In genomic region chr3:55309961-55310360, GRCm38 (mm10) we compare ENCODE assay signal across 10 mouse cellular contexts.
"Had no signal": no experiment of that assay in that cellular context is flagged by ENCODE, and none has a peak within 500 bp of the region (broad histone marks: within the 10 kb centered on the region; RNA-seq: fewer than 3 reads in every experiment).

No protein-coding gene starts in this region.

- ATAC-seq: midbrain, embryonic 13.5 days had no signal

- H3K4me2 ChIP-seq: limb, embryonic 13.5 days; midbrain, embryonic 13.5 days; neural tube, embryonic 12.5 days had no signal

- H3K36me3 ChIP-seq: limb, embryonic 13.5 days; neural tube, embryonic 12.5 days had no signal

- H3K27me3 ChIP-seq: limb, embryonic 13.5 days; midbrain, embryonic 13.5 days; neural tube, embryonic 12.5 days had no signal

- H3K4me3 ChIP-seq: limb, embryonic 13.5 days; midbrain, embryonic 13.5 days; neural tube, embryonic 12.5 days had no signal

- H3K27ac ChIP-seq: limb, embryonic 13.5 days; liver, embryonic 14.5 days; midbrain, embryonic 13.5 days; neural tube, embryonic 12.5 days had no signal

- DNase-seq: kidney, adult 2 months; kidney, postnatal 36 days; left cerebral cortex, postnatal 4 days; lung, adult 2 months; thymus, adult 18-20 months; thymus, postnatal 14 days had no signal

- H3K9ac ChIP-seq: limb, embryonic 13.5 days; liver, embryonic 14.5 days; midbrain, embryonic 13.5 days; neural tube, embryonic 12.5 days had no signal

- H3K9me3 ChIP-seq: limb, embryonic 13.5 days; midbrain, embryonic 13.5 days; neural tube, embryonic 12.5 days had no signal
